Mouse (Mus musculus) heart, adult 10 weeks (tissue): Measurements from ENCODE around the gene Cuedc1. TPM values are rescaled to one million over a fixed set of nuclear protein-coding genes. Genes with fewer than 3 reads are reported as not detected.

Experiments
- polyA plus RNA-seq: library from polyadenylated mRNA; stranded (reverse); fragments of 350-450 nt; fragmentation: Illumina TruSeq; extraction: RNeasy Lipid Tissue Mini Kit (QIAGEN cat#74804); gene quantifications from one replicate; pipeline ENCODE4 v1.2.3, GENCODE M21; 2014; ENCODE audit warnings: low read depth, low replicate concordance

Cuedc1 gene
- polyA plus RNA-seq = 51.4 TPM

GRCm38 (mm10) chr11:88098021-88098729 is at the start of gene Cuedc1:
Gene Cuedc1, plus strand, starts transcription at chr11:88098058.

GRCm38 (mm10) chr11:88067586-88068410 is 30.1 kb upstream of the Cuedc1 start, which contains the start of gene Vezf1:
Gene Vezf1, plus strand, starts transcription at chr11:88068279.

GRCm38 (mm10) chr11:88203712-88204532 is 106.1 kb downstream of the Cuedc1 start, which contains the start of gene Mrps23:
Gene Mrps23, plus strand, starts transcription at chr11:88204388.

Other genes with a start within 250 kb of the Cuedc1 start
- gene Mks1, start 244.8 kb upstream of the Cuedc1 start, polyA plus RNA-seq = 3.6 TPM
- not detected for gene Epx, start 222.5 kb upstream of the Cuedc1 start, polyA plus RNA-seq
- not detected for gene Olfr462, start 205.8 kb upstream of the Cuedc1 start, polyA plus RNA-seq
- not detected for gene Olfr463, start 200.7 kb upstream of the Cuedc1 start, polyA plus RNA-seq
- not detected for gene Olfr464, start 177.1 kb upstream of the Cuedc1 start, polyA plus RNA-seq
- gene Dynll2, start 110.5 kb upstream of the Cuedc1 start, polyA plus RNA-seq = 535 TPM
- gene Srsf1, start 50.7 kb upstream of the Cuedc1 start, polyA plus RNA-seq = 146 TPM
- gene Vezf1, start 29.8 kb upstream of the Cuedc1 start, polyA plus RNA-seq = 43.0 TPM
- 229 TPM for gene Mrps23, start 106.3 kb downstream of the Cuedc1 start, polyA plus RNA-seq
- not detected for gene Ccdc182, start 196.0 kb downstream of the Cuedc1 start, polyA plus RNA-seq